Comparison of ENCODE assay signal across 8 mouse cellular contexts in the genomic region with DNA sequence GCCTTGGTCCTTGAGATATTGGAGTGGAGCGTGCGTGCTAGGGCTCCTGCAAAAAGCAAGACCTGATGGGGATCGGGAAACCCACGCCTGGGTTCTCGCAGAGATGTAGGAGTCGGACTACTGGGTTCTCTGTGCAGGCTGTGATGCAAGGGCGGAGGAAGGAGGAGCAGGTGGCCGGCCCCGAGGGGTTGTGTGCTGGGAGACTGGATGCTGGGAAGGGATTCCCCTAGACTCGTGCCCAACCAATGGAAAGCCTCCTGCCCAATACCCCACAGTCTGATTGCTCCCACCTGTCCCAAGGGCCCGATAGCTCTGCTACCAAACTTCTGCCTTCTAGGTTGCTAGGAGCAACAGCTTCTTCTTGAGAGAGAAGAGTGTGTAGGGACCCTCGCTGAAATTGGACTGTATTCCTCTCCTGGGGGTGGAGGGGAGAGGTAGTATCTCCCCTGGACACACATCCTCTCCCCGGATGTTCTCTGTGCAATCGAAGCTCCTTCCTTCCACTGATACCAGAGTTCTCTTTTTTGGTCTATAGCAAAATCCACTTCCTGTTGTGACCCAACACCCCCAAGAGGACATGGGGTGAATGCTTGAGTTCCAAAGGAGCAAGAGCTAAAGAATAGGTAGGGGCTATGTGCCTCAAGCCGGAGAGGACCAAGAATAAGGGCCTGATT. TPM values are rescaled to one million over a fixed set of nuclear protein-coding genes. Genes with fewer than 3 reads are reported as not detected.
DNase-seq lines count a peak whose midpoint lies in the region; ATAC-seq and TF ChIP-seq lines count a peak whose summit lies in the region.

No protein-coding gene starts in this region.

- peak overlapping the region; percentile 80 for H3K4me3 ChIP-seq in kidney, embryonic 16.5 days (ENCODE audit: low read length)
- peak overlapping the region; percentile 84 to 96 for H3K4me3 ChIP-seq in ES-E14 (ENCODE audit: insufficient read depth in 1 of 2, low read depth in 1 of 2, low read length in 2 of 2, poor library complexity in 1 of 2, severe bottlenecking in 1 of 2)
- peak overlapping the region; percentile 65 for H3K4me3 ChIP-seq in stomach, embryonic 15.5 days (replicated peaks)

- H3K27me3 ChIP-seq in kidney, embryonic 16.5 days (ENCODE audit: insufficient read depth, low read length): no peaks in the 10 kb centered on the region
- no peaks in the 10 kb centered on the region for H3K27me3 ChIP-seq in stomach, embryonic 15.5 days (replicated peaks)

- H3K27ac ChIP-seq in kidney, embryonic 16.5 days (ENCODE audit: low read length): peak overlapping the region; percentile 62
- no peak overlapping the region; the same call in 1 of the 2 replicates for H3K27ac ChIP-seq in ES-E14 (ENCODE audit: insufficient read depth, low read depth, low read length, poor library complexity, severe bottlenecking)
- H3K27ac ChIP-seq in stomach, embryonic 15.5 days: peak overlapping the region; percentile 76

- peaks cover 21% of the 10 kb centered on the region for H3K4me1 ChIP-seq in kidney, embryonic 16.5 days (ENCODE audit: insufficient read depth, low read length)
- peaks cover 2 to 13% of the 10 kb centered on the region in 2 experiments; a peak in 2 of 4 replicates for H3K4me1 ChIP-seq in ES-E14 (ENCODE audit: control insufficient read depth in 2 of 2, insufficient read depth in 2 of 2, low read length in 2 of 2, poor library complexity in 1 of 2)
- peaks cover 7% of the 10 kb centered on the region for H3K4me1 ChIP-seq in stomach, embryonic 15.5 days

- H3K9ac ChIP-seq in kidney, embryonic 16.5 days (replicated peaks; ENCODE audit: low read length): peak overlapping the region; percentile 83
- peak overlapping the region; percentile 83 for H3K9ac ChIP-seq in ES-E14 (ENCODE audit: insufficient read depth, low read depth, low read length, poor library complexity, severe bottlenecking)
- peak overlapping the region; percentile 66 for H3K9ac ChIP-seq in stomach, embryonic 15.5 days

- ATAC-seq in kidney, embryonic 16.5 days (ENCODE audit: low FRiP score, low TSS enrichment): peak; percentile 43
- ATAC-seq in erythroblast, adult 5-6 weeks (replicated peaks; ENCODE audit: low FRiP score, poor library complexity, severe bottlenecking): peak; percentile 20
- 0 out of 2 replicates have a peak, but pooled peaks have one; percentile 0 for ATAC-seq in stomach, embryonic 15.5 days (ENCODE audit: insufficient read depth, low FRiP score, low read depth)

- in situ Hi-C loops in ES-E14 (cut with MboI; ENCODE audit: low sequenced_read_pairs in 2 of 2, unreplicated experiment in 2 of 2): no loop called here

- peak overlapping the region; percentile 65 for H3K4me2 ChIP-seq in kidney, embryonic 16.5 days (replicated peaks; ENCODE audit: low read depth, low read length)
- peak overlapping the region; percentile 72 for H3K4me2 ChIP-seq in stomach, embryonic 15.5 days

- no peaks in the 10 kb centered on the region for H3K9me3 ChIP-seq in kidney, embryonic 16.5 days (ENCODE audit: low read length)
- no peaks in the 10 kb centered on the region for H3K9me3 ChIP-seq in ES-E14 (ENCODE audit: control insufficient read depth, insufficient read depth, low read depth, low read length)
- no peaks in the 10 kb centered on the region for H3K9me3 ChIP-seq in stomach, embryonic 15.5 days

- no peak for DNase-seq in kidney, postnatal 14 days
- DNase-seq in ES-E14 (ENCODE audit: low read depth, low spot score): no peak
- peak; percentile 73 for DNase-seq in induced T-regulatory cell, adult 2 months (ENCODE audit: low read depth)
- DNase-seq in lung, postnatal 14 days: peak; percentile 18
- DNase-seq in adrenal gland, adult 8-10 months: no peak

- H3K36me3 ChIP-seq in kidney, embryonic 16.5 days (ENCODE audit: insufficient read depth, low read length): peaks cover 17% of the 10 kb centered on the region; the same call in 1 of the 2 replicates
- peaks cover 20% of the 10 kb centered on the region for H3K36me3 ChIP-seq in ES-E14 (ENCODE audit: control insufficient read depth, insufficient read depth, low read length, poor library complexity, severe bottlenecking)
- H3K36me3 ChIP-seq in stomach, embryonic 15.5 days: peaks cover 5% of the 10 kb centered on the region; the same call in 1 of the 2 replicates

- WGBS in kidney, embryonic 16.5 days: 8% methylated on average over 15 of the region's 15 CpGs
- WGBS in stomach, embryonic 15.5 days: 10% methylated on average over 15 of the region's 15 CpGs

TF ChIP-seq in ES-E14, 5 proteins besides CTCF, POLR2A, EP300 and RAD21:
- TF ChIP-seq HCFC1 (IDR thresholded peaks at IDR 0.05; ENCODE audit: borderline replicate concordance, insufficient read depth, low read length) (no peak), MAFK (IDR thresholded peaks at IDR 0.05; ENCODE audit: insufficient read depth, low read depth, low read length) (no peak), ZC3H11A (IDR thresholded peaks at IDR 0.05; ENCODE audit: borderline replicate concordance, low read depth, low read length) (no peak), CHD2 (IDR thresholded peaks at IDR 0.05; ENCODE audit: low read depth, low read length) (no peak), ZNF384 (IDR thresholded peaks at IDR 0.05; ENCODE audit: low read depth, low read length) (no peak)

RNA-seq across cellular contexts. Expression of a gene that starts 0.6 kb away (rescaled TPM):
- 15.3 and 19.0 TPM in 2 replicates for polyA plus RNA-seq in kidney, embryonic 16.5 days (2015; fragmentation: Nextera tagmentation; extraction: Ambion mirVana)
- 30.6 and 43.1 TPM in 2 replicates for total RNA-seq in ES-E14 (2012; rRNA removed)
- total RNA-seq in erythroblast, adult 5-6 weeks (2015; ENCODE audit: low replicate concordance): 37.4 and 64.9 TPM in 2 replicates
- total RNA-seq in erythroblast, adult 5-6 weeks (2017; ENCODE audit: low replicate concordance): 37.1 and 38.1 TPM in 2 replicates
- 15.0 and 19.4 TPM in 2 replicates for polyA plus RNA-seq in stomach, embryonic 15.5 days (2015; fragmentation: Nextera tagmentation; extraction: Ambion mirVana)
- 10 to 100 TPM; 22.0 to 51.3 (median 33.9) TPM for total RNA-seq in adrenal gland, adult 8-10 months (2022)

RNA-seq across cellular contexts. Expression of a gene that starts 18.7 kb away (rescaled TPM):
- polyA plus RNA-seq in kidney, embryonic 16.5 days (2015; fragmentation: Nextera tagmentation; extraction: Ambion mirVana): 43.9 and 46.3 TPM in 2 replicates
- 29.1 and 31.2 TPM in 2 replicates for total RNA-seq in ES-E14 (2012; rRNA removed)
- 11.5 and 20.5 TPM in 2 replicates for total RNA-seq in erythroblast, adult 5-6 weeks (2015; ENCODE audit: low replicate concordance)
- 5.4 and 6.2 TPM in 2 replicates for total RNA-seq in erythroblast, adult 5-6 weeks (2017; ENCODE audit: low replicate concordance)
- 36.1 and 40.6 TPM in 2 replicates for polyA plus RNA-seq in stomach, embryonic 15.5 days (2015; fragmentation: Nextera tagmentation; extraction: Ambion mirVana)
- 10 to 100 TPM; 23.4 to 24.4 (median 24.2) TPM for total RNA-seq in adrenal gland, adult 8-10 months (2022)

RNA-seq across cellular contexts. Expression of a gene that starts 23.2 kb away (rescaled TPM):
- polyA plus RNA-seq in kidney, embryonic 16.5 days (2015; fragmentation: Nextera tagmentation; extraction: Ambion mirVana): 40.3 and 41.9 TPM in 2 replicates
- 76.5 and 77.5 TPM in 2 replicates for total RNA-seq in ES-E14 (2012; rRNA removed)
- 1.7 and 9.4 TPM in 2 replicates for total RNA-seq in erythroblast, adult 5-6 weeks (2015; ENCODE audit: low replicate concordance)
- 1.1 and 3.6 TPM in 2 replicates for total RNA-seq in erythroblast, adult 5-6 weeks (2017; ENCODE audit: low replicate concordance)
- 31.5 and 33.8 TPM in 2 replicates for polyA plus RNA-seq in stomach, embryonic 15.5 days (2015; fragmentation: Nextera tagmentation; extraction: Ambion mirVana)
- total RNA-seq in adrenal gland, adult 8-10 months (2022): 10 to 100 TPM; 24.2 to 29.9 (median 28.2) TPM

RNA-seq across cellular contexts. Expression of a gene that starts 26.2 kb away (rescaled TPM):
- 1.4 and 1.5 TPM in 2 replicates for polyA plus RNA-seq in kidney, embryonic 16.5 days (2015; fragmentation: Nextera tagmentation; extraction: Ambion mirVana)
- 0.54 and 1.5 TPM in 2 replicates for total RNA-seq in ES-E14 (2012; rRNA removed)
- not detected in 2 replicates for total RNA-seq in erythroblast, adult 5-6 weeks (2015; ENCODE audit: low replicate concordance)
- total RNA-seq in erythroblast, adult 5-6 weeks (2017; ENCODE audit: low replicate concordance): not detected in 2 replicates
- 0.73 and 0.75 TPM in 2 replicates for polyA plus RNA-seq in stomach, embryonic 15.5 days (2015; fragmentation: Nextera tagmentation; extraction: Ambion mirVana)
- 1 to 10 TPM; 1.7 to 4.3 (median 3.0) TPM for total RNA-seq in adrenal gland, adult 8-10 months (2022)

RNA-seq across cellular contexts. Expression of a gene that starts 26.8 kb away (rescaled TPM):
- 9.1 and 9.7 TPM in 2 replicates for polyA plus RNA-seq in kidney, embryonic 16.5 days (2015; fragmentation: Nextera tagmentation; extraction: Ambion mirVana)
- total RNA-seq in ES-E14 (2012; rRNA removed): 2.9 and 6.6 TPM in 2 replicates
- not detected in 2 replicates for total RNA-seq in erythroblast, adult 5-6 weeks (2015; ENCODE audit: low replicate concordance)
- not detected in 2 replicates for total RNA-seq in erythroblast, adult 5-6 weeks (2017; ENCODE audit: low replicate concordance)
- 7.3 and 8.8 TPM in 2 replicates for polyA plus RNA-seq in stomach, embryonic 15.5 days (2015; fragmentation: Nextera tagmentation; extraction: Ambion mirVana)
- total RNA-seq in adrenal gland, adult 8-10 months (2022): 10 to 100 TPM in 3 of 4 experiments, 1 to 10 TPM in 1; 9.4 to 18.2 (median 16.1) TPM

Comparison
In these comparisons a context has a peak if more than half of its experiments do, and no peak if none do; other contexts are left out.
1. DNase-seq: peak in induced T-regulatory cell, adult 2 months (single experiment) and lung, postnatal 14 days (single experiment); none in kidney, postnatal 14 days (single experiment), ES-E14 (single experiment) and adrenal gland, adult 8-10 months (single experiment).
2. Peak in every context shown above with its lines, with median percentiles within 50 percentile points of each other: ATAC-seq, H3K4me3 ChIP-seq and H3K9ac ChIP-seq.